Mouse (Mus musculus) thymus, postnatal 36 days (tissue): ENCODE results near the gene Ift74.

Experiments used
- DNase-seq, 2 experiments: peaks; one replicate each; pipeline ENCODE4 v3.0.0; 2022; ENCODE audit warnings: mixed read lengths in 2 of 2

The Ift74 gene

GRCm38 (mm10) chr4:94696368-94696767, 82.1 kb downstream of the Ift74 start:
- no peak for DNase-seq

GRCm38 (mm10) chr4:94711002-94711401, 96.7 kb downstream of the Ift74 start:
- no peak for DNase-seq

GRCm38 (mm10) chr4:94711426-94711825, 97.1 kb downstream of the Ift74 start:
- DNase-seq = no peak

- no peak for DNase-seq
These were observed 99.5 kb downstream of the Ift74 start for GRCm38 (mm10) chr4:94713741-94714140.

- DNase-seq = no peak
These were observed 100.9 kb downstream of the Ift74 start for GRCm38 (mm10) chr4:94715166-94715565.

- no peak for DNase-seq
These were observed 111.5 kb downstream of the Ift74 start for GRCm38 (mm10) chr4:94725799-94726198.

- DNase-seq = no peak
These were observed 118.4 kb downstream of the Ift74 start for GRCm38 (mm10) chr4:94732721-94733120.

GRCm38 (mm10) chr4:94737326-94738295, 123.3 kb downstream of the Ift74 start:
- no peak for DNase-seq

- DNase-seq = no peak
These were observed 124.8 kb downstream of the Ift74 start, which contains the start of gene Tek for GRCm38 (mm10) chr4:94738838-94739731. Gene Tek (plus strand): TSS chr4:94739289.

- DNase-seq = no peak
These were observed 127.5 kb downstream of the Ift74 start for GRCm38 (mm10) chr4:94741824-94742223.
